Mouse (Mus musculus) ES-E14 (cell line): Measurements from ENCODE around the gene Lmo1. TPM values are rescaled to one million over a fixed set of nuclear protein-coding genes. Genes with fewer than 3 reads are reported as not detected.

Experiments used
- DNase-seq: peaks from one replicate; pipeline ENCODE4 v3.0.0-alpha.2; 2013; ENCODE audit warnings: low read depth, low spot score
- H3K27ac ChIP-seq: 2 replicates; pipeline ENCODE4 v1.5.1; 2012; ENCODE audit warnings: low read depth, mild to moderate bottlenecking, low read length, moderate library complexity, mixed read lengths; ENCODE audit not compliant: poor library complexity, insufficient read depth, severe bottlenecking
- H3K36me3 ChIP-seq: 2 replicates; pipeline ENCODE4 v1.6.1; 2012; ENCODE audit warnings: mild to moderate bottlenecking, low read length, moderate library complexity, mixed read lengths; ENCODE audit not compliant: control insufficient read depth, poor library complexity, insufficient read depth, severe bottlenecking
- H3K4me1 ChIP-seq, 2 experiments: fragments of 150-350 bp in 1 of 2; sonication (generic) in 1 of 2; 2 replicates each; pipeline ENCODE4 v1.6.1; 2012; ENCODE audit warnings: low read length in 2 of 2, mild to moderate bottlenecking in 1 of 2, mixed read lengths in 1 of 2; ENCODE audit not compliant: control insufficient read depth in 2 of 2, insufficient read depth in 2 of 2, poor library complexity in 1 of 2
- H3K4me3 ChIP-seq, 2 experiments: fragments of 150-350 bp in 1 of 2; sonication (generic) in 1 of 2; 2 replicates each; pipeline ENCODE4 v1.5.1; 2012; ENCODE audit warnings: low read length in 2 of 2, low read depth in 1 of 2, mild to moderate bottlenecking in 1 of 2, mixed read lengths in 1 of 2; ENCODE audit not compliant: insufficient read depth in 1 of 2, poor library complexity in 1 of 2, severe bottlenecking in 1 of 2
- H3K9ac ChIP-seq: 2 replicates; pipeline ENCODE4 v1.6.1; 2012; ENCODE audit warnings: low read depth, mild to moderate bottlenecking, low read length, mixed read lengths; ENCODE audit not compliant: poor library complexity, insufficient read depth, severe bottlenecking
- H3K9me3 ChIP-seq: fragments of 150-350 bp; sonication (generic); 2 replicates; pipeline ENCODE4 v1.6.1; 2012; ENCODE audit warnings: low read depth, mild to moderate bottlenecking, low read length; ENCODE audit not compliant: control insufficient read depth, insufficient read depth
- CHD2 ChIP-seq: IDR thresholded peaks from 2 replicates; pipeline ENCODE4 v1.6.1; 2014; ENCODE audit warnings: mild to moderate bottlenecking, low read depth, low read length, inconsistent platforms
- HCFC1 ChIP-seq: IDR thresholded peaks from 2 replicates; pipeline ENCODE4 v1.6.1; 2012; ENCODE audit warnings: low read length, inconsistent platforms, borderline replicate concordance; ENCODE audit not compliant: insufficient read depth
- MAFK ChIP-seq: IDR thresholded peaks from 2 replicates; pipeline ENCODE4 v1.6.1; 2014; ENCODE audit warnings: mild to moderate bottlenecking, low read depth, low read length, inconsistent platforms; ENCODE audit not compliant: insufficient read depth
- ZC3H11A ChIP-seq: IDR thresholded peaks from 2 replicates; pipeline ENCODE4 v1.6.1; 2012; ENCODE audit warnings: low read depth, mild to moderate bottlenecking, inconsistent platforms, low read length, borderline replicate concordance
- ZNF384 ChIP-seq: IDR thresholded peaks from 2 replicates; pipeline ENCODE4 v1.6.1; 2012; ENCODE audit warnings: low read depth, low read length, inconsistent platforms
- in situ Hi-C, 2 experiments: fragments of 600-800 bp; cut with MboI; formaldehyde crosslinking; loops; one replicate each; pipeline ENCODE4 v1.15.1; 2025; ENCODE audit warnings: low sequenced_read_pairs in 2 of 2, inconsistent platforms in 1 of 2; ENCODE audit not compliant: unreplicated experiment in 2 of 2
- total RNA-seq: library from RNA; depleted of rRNA; stranded (reverse); fragments of 300-350 nt; gene quantifications from 2 replicates; pipeline ENCODE4 v1.2.3, GENCODE M21; 2012

Gene Lmo1
- total RNA-seq, 1 experiment = 1.6 TPM

DNA sequence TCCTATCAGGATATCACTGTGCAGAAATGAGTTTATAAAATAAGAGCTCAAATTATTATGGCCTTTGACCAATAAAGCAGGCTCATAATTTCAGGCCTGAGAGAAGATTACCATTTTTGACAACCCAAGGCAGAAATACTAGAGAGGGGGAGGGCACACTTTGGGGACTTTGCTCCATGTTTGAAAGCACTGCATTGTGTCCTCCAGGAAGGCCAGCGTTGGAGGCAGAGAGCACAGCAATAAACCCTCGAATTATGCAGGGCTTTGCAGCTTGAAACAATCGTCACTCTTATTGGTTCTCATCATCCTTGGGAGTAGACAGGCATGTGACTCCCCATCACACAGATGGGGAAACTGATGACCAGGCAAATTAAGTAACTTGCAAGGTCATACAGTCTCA lies 28.1 kb upstream of the Lmo1 start:
- Histone ChIP-seq H3K9me3 (no peaks in the 10 kb centered on the region), H3K36me3 (no peaks in the 10 kb centered on the region), H3K4me3 (no peak overlapping the region), H3K4me1 (no peaks in the 10 kb centered on the region), H3K27ac (no peak overlapping the region), H3K9ac (no peak overlapping the region)
- TF ChIP-seq MAFK (no peak), HCFC1 (no peak), CHD2 (no peak), ZNF384 (no peak), ZC3H11A (no peak)
- no peak for DNase-seq
- in situ Hi-C loops = no loop called here

DNA sequence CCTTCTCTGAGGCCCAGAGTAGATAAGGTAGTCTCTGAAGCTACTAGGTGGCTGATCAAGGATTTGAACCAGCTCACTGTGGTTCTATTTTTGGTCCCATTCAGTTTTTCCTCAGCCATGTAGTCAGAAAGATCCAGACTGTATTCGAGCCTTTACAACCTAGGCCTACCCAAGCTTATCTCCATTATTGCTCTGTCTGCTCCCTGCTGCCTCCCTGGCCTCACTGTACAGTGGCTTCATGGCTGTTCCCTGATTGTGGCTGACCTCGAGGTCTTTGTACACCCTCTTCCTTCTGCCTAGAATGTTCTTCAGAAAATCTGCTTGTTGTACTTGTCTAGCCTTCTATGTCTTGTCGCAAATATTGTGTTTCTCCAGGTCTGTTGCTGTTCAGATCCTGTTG lies 25.6 kb upstream of the Lmo1 start:
- TF ChIP-seq MAFK = no peak
- TF ChIP-seq CHD2 = no peak
- TF ChIP-seq ZC3H11A = no peak
- TF ChIP-seq HCFC1 = no peak
- no peak for TF ChIP-seq ZNF384

DNA sequence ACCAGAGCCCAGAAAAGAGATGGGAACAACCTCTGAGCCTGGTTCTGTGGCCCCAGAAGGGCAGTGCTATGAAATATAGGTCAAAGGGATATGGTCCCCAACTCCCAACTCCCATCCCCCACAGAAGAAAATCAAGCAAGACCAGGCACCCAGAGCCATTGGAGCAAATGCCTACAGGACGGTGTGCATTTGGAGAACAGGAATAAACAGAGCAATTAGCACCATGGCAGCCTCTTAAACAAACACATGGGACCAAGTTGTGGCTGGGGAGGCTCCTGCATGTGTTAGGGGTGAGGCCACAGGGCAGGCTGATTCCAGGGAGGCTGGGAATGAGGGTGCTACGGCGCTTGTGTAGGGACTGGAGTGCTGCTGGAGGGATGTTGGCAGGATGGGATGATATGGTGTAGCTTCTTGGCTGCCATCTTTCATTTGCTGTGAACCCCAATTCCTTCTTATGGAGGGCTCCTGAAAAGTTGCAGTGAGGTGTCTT lies 22.2 kb upstream of the Lmo1 start:
- in situ Hi-C loops = no loop called here
- no peak overlapping the region for H3K9ac ChIP-seq
- no peak overlapping the region for H3K4me3 ChIP-seq
- H3K36me3 ChIP-seq = no peaks in the 10 kb centered on the region
- DNase-seq = no peak
- TF ChIP-seq ZNF384 (no peak), MAFK (no peak), HCFC1 (no peak), ZC3H11A (no peak), CHD2 (no peak)
- H3K4me1 ChIP-seq = no peaks in the 10 kb centered on the region
- no peaks in the 10 kb centered on the region for H3K9me3 ChIP-seq
- H3K27ac ChIP-seq = no peak overlapping the region

More for the DNA sequence above, 25.6 kb upstream of the Lmo1 start:
- no peak overlapping the region for H3K27ac ChIP-seq
- no peak overlapping the region for H3K9ac ChIP-seq
- no peaks in the 10 kb centered on the region for H3K36me3 ChIP-seq
- no peak overlapping the region for H3K4me3 ChIP-seq
- H3K9me3 ChIP-seq = no peaks in the 10 kb centered on the region
- H3K4me1 ChIP-seq = no peaks in the 10 kb centered on the region
- no peak for DNase-seq
- in situ Hi-C loops = no loop called here

DNA sequence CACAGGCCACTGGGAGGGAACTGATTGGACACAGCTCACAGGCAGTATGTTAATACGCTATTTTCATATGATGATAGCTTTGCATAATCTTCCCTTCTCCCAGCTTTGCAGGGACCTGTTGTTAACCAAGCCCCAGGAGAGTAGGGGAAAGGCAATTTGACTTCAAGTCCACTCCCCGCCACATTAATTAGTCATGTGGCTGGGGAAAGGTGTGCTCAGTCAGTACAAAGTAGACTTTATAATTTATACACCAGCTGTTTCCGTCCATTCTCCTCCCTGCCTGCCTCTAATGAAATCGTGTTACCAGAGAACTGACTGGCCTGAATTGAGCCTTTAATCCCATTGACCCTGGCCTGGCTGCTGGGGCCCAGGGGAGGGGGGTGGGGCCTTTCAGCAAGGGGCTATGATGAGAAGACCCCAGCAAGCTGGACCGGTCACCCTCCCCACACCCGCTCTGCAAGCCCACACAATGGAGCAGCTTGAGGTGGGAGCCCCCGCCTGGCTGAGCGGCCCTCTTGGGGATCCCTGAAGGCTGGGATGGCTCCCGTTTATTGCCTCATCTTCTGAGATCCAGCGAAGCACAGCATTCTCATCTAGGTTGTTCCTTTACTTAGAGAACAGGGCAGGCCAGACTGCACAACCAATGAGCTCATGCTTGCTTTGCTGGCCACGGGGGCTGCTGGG lies 21.5 kb upstream of the Lmo1 start:
- Histone ChIP-seq H3K9me3 (no peaks in the 10 kb centered on the region), H3K4me3 (no peak overlapping the region), H3K36me3 (no peaks in the 10 kb centered on the region), H3K4me1 (peaks cover 0 to 4% of the 10 kb centered on the region in 2 experiments; a peak in 1 of 4 replicates), H3K27ac (no peak overlapping the region), H3K9ac (no peak overlapping the region)
- DNase-seq = no peak
- in situ Hi-C loops = no loop called here
- TF ChIP-seq ZNF384 = no peak
- TF ChIP-seq HCFC1 = no peak
- no peak for TF ChIP-seq ZC3H11A
- TF ChIP-seq CHD2 = no peak
- TF ChIP-seq MAFK = no peak

DNA sequence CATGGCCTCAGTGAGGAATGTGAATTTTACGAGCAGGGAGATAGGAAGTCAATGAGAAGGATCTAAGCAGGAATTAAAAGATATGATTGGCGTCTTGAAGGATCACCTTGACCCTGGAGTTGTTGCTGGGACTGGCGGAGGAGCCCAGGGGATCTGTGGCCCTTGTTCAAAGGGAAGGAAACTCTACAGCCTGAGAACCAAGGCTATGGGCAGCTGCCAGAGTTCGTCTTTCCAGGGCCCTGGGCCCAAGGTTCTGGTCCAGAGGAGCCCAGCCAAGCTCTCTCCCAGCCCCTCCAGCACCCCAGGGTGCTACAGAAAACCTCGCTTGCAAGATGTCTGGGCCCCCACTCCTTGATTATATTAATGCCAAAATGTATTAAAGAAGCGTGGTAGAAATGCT lies 21.0 kb upstream of the Lmo1 start:
- no peaks in the 10 kb centered on the region for H3K36me3 ChIP-seq
- H3K9ac ChIP-seq = no peak overlapping the region
- DNase-seq = no peak
- H3K4me3 ChIP-seq = no peak overlapping the region
- no peak overlapping the region for H3K27ac ChIP-seq
- no peak for TF ChIP-seq MAFK
- no peak for TF ChIP-seq HCFC1
- no peak for TF ChIP-seq CHD2
- no peak for TF ChIP-seq ZNF384
- TF ChIP-seq ZC3H11A = no peak
- in situ Hi-C loops = no loop called here
- peaks cover 0 to 6% of the 10 kb centered on the region in 2 experiments; a peak in 1 of 4 replicates for H3K4me1 ChIP-seq
- H3K9me3 ChIP-seq = no peaks in the 10 kb centered on the region
